Mouse (Mus musculus) E14TG2a.4 (cell line): ENCODE data around the gene Mid1.

Experiments
- H3K27me3 ChIP-seq: 2 replicates; pipeline ENCODE4 v1.6.1; 2014; ENCODE audit warnings: low read length, control low read depth; ENCODE audit not compliant: insufficient read depth
- H3K36me3 ChIP-seq: 2 replicates; pipeline ENCODE4 v1.6.1; 2014; ENCODE audit warnings: low read length, control low read depth; ENCODE audit not compliant: insufficient read depth
- H3K4me1 ChIP-seq: replicated peaks from 2 replicates; pipeline ENCODE4 v1.6.1; 2014; ENCODE audit warnings: low read depth, low read length, control low read depth
- H3K4me3 ChIP-seq: replicated peaks from 2 replicates; pipeline ENCODE4 v1.5.1; 2014; ENCODE audit warnings: mild to moderate bottlenecking, low read length
- H3K9me3 ChIP-seq: 2 replicates; pipeline ENCODE4 v1.6.1; 2014; ENCODE audit warnings: low read length, control low read depth

The Mid1 gene

GRCm38 (mm10) chrX:169986519-169987367 is 301.7 kb downstream of the Mid1 start:
- H3K4me3 ChIP-seq: peak overlapping the region; percentile 65
- H3K4me1 ChIP-seq: peaks cover 47% of the 10 kb centered on the region
- H3K27me3 ChIP-seq: peaks cover 21% of the 10 kb centered on the region
- H3K36me3 ChIP-seq: peaks cover 88% of the 10 kb centered on the region
- H3K9me3 ChIP-seq: peaks cover 89% of the 10 kb centered on the region

- peaks cover 92% of the 10 kb centered on the region for H3K9me3 ChIP-seq
- H3K4me1 ChIP-seq: peaks cover 50% of the 10 kb centered on the region
- peaks cover 87% of the 10 kb centered on the region for H3K36me3 ChIP-seq
- H3K27me3 ChIP-seq: peaks cover 21% of the 10 kb centered on the region
- peak overlapping the region; percentile 14 for H3K4me3 ChIP-seq
Measured at GRCm38 (mm10) chrX:169987368-169987837, 302.4 kb downstream of the Mid1 start.

GRCm38 (mm10) chrX:169988571-169989218 is 303.7 kb downstream of the Mid1 start:
- Histone ChIP-seq H3K4me3 (peak overlapping the region; percentile 53), H3K4me1 (peaks cover 59% of the 10 kb centered on the region), H3K36me3 (peaks cover 90% of the 10 kb centered on the region), H3K27me3 (peaks cover 34% of the 10 kb centered on the region), H3K9me3 (peaks cover 96% of the 10 kb centered on the region)

GRCm38 (mm10) chrX:169989219-169989595 is 304.2 kb downstream of the Mid1 start:
- Histone ChIP-seq H3K9me3 (peaks cover 96% of the 10 kb centered on the region), H3K27me3 (peaks cover 39% of the 10 kb centered on the region), H3K36me3 (peaks cover 88% of the 10 kb centered on the region), H3K4me3 (peak overlapping the region; percentile 53), H3K4me1 (peaks cover 63% of the 10 kb centered on the region)

- peak overlapping the region; percentile 53 for H3K4me3 ChIP-seq
- peaks cover 60% of the 10 kb centered on the region for H3K4me1 ChIP-seq
- H3K27me3 ChIP-seq: peaks cover 47% of the 10 kb centered on the region
- peaks cover 85% of the 10 kb centered on the region for H3K36me3 ChIP-seq
- peaks cover 96% of the 10 kb centered on the region for H3K9me3 ChIP-seq
Measured at GRCm38 (mm10) chrX:169989691-169990631, 305.0 kb downstream of the Mid1 start.

GRCm38 (mm10) chrX:169991128-169991873 is 306.3 kb downstream of the Mid1 start:
- H3K36me3 ChIP-seq: peaks cover 76% of the 10 kb centered on the region

GRCm38 (mm10) chrX:169992086-169992930 is 307.3 kb downstream of the Mid1 start:
- peaks cover 64% of the 10 kb centered on the region for H3K27me3 ChIP-seq
- H3K36me3 ChIP-seq: peaks cover 66% of the 10 kb centered on the region
- peaks cover 89% of the 10 kb centered on the region for H3K9me3 ChIP-seq
- H3K4me3 ChIP-seq: peak overlapping the region; percentile 27
- peaks cover 60% of the 10 kb centered on the region for H3K4me1 ChIP-seq

More at GRCm38 (mm10) chrX:169991128-169991873, 306.3 kb downstream of the Mid1 start:
- Histone ChIP-seq H3K9me3 (peaks cover 95% of the 10 kb centered on the region), H3K4me3 (peak overlapping the region; percentile 71), H3K4me1 (peaks cover 59% of the 10 kb centered on the region), H3K27me3 (peaks cover 60% of the 10 kb centered on the region)

GRCm38 (mm10) chrX:169992951-169993547 is 308.1 kb downstream of the Mid1 start:
- Histone ChIP-seq H3K9me3 (peaks cover 84% of the 10 kb centered on the region), H3K4me3 (peak overlapping the region; percentile 27), H3K4me1 (peaks cover 60% of the 10 kb centered on the region)

GRCm38 (mm10) chrX:169994011-169994865 is 309.2 kb downstream of the Mid1 start:
- Histone ChIP-seq H3K4me1 (peaks cover 56% of the 10 kb centered on the region), H3K27me3 (peaks cover 63% of the 10 kb centered on the region), H3K36me3 (peaks cover 50% of the 10 kb centered on the region), H3K4me3 (peak overlapping the region; percentile 27), H3K9me3 (peaks cover 79% of the 10 kb centered on the region)

More at GRCm38 (mm10) chrX:169992951-169993547, 308.1 kb downstream of the Mid1 start:
- Histone ChIP-seq H3K27me3 (peaks cover 69% of the 10 kb centered on the region), H3K36me3 (peaks cover 59% of the 10 kb centered on the region)

- Histone ChIP-seq H3K4me3 (0 out of 2 replicates have a peak overlapping the region, but pooled peaks have one; percentile 3), H3K9me3 (peaks cover 72% of the 10 kb centered on the region), H3K27me3 (peaks cover 60% of the 10 kb centered on the region), H3K4me1 (peaks cover 53% of the 10 kb centered on the region), H3K36me3 (peaks cover 44% of the 10 kb centered on the region)
Measured at GRCm38 (mm10) chrX:169994866-169995711, 310.1 kb downstream of the Mid1 start.
